Mouse (Mus musculus): Measurements from ENCODE around the gene Spsb3.

- no peak for TF ChIP-seq POLR2A (IDR thresholded peaks at IDR 0.05; ENCODE audit: borderline replicate concordance, control insufficient read depth, low read depth, low read length)
- no peak for TF ChIP-seq CTCF (IDR thresholded peaks at IDR 0.05; ENCODE audit: control insufficient read depth, insufficient read depth, low read length)
These were observed 10.5 kb downstream of the Spsb3 start for GRCm38 (mm10) chr17:24896993-24897269.

Measured in bone marrow, adult 2 months (tissue).